Mouse (Mus musculus): ENCODE results near the gene Cds1. TPM values are rescaled to one million over a fixed set of nuclear protein-coding genes. Genes with fewer than 3 reads are reported as not detected.

Cds1 gene
- polyA plus RNA-seq, 1 experiment = 22.7 TPM

GRCm38 (mm10) chr5:101768558-101768957 lies 3.6 kb downstream of the Cds1 start:
- 97% methylated on average over 7 of the region's 7 CpGs for WGBS
- Histone ChIP-seq H3K27me3 (ENCODE audit: control insufficient read depth, insufficient read depth, low read length) (peaks cover 10% of the 10 kb centered on the region; the same call in 1 of the 2 replicates), H3K4me1 (replicated peaks; ENCODE audit: control insufficient read depth, insufficient read depth, low read length) (peaks cover 10% of the 10 kb centered on the region; the same call in 1 of the 2 replicates), H3K4me3 (ENCODE audit: control insufficient read depth, insufficient read depth, low read length) (no peak overlapping the region), H3K36me3 (ENCODE audit: control insufficient read depth, insufficient read depth, low read length) (no peaks in the 10 kb centered on the region), H3K27ac (ENCODE audit: control insufficient read depth, insufficient read depth, low read length) (no peak overlapping the region)
- TF ChIP-seq POLR2A (IDR thresholded peaks at IDR 0.05; ENCODE audit: control insufficient read depth, extremely low read depth, insufficient read depth, low read length, poor library complexity) (no peak), CTCF (IDR thresholded peaks at IDR 0.05; ENCODE audit: borderline replicate concordance, control insufficient read depth, extremely low read depth, insufficient read depth, low read length, poor library complexity) (no peak)
- no peak for DNase-seq

DNA sequence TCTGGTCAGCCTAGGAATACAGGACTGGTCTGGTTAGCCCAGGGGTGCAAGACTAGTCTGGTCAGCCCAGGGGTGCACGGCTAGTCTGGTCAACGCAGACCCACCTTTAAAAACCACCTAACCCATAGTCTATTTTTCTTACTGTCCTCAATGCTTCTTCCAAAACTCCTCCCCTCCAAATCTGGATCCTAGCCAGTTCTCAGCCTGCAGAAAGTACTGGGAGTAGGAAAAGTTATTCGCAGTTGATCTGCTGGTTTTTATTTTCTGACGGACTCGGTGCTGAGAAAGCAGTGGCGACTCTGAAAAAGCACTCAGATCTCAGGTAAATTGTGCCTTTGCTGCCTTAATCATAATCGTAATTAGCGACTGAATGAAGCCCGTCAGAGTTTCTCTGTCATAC lies 7.7 kb downstream of the Cds1 start:
- TF ChIP-seq CTCF (IDR thresholded peaks at IDR 0.05; ENCODE audit: borderline replicate concordance, control insufficient read depth, extremely low read depth, insufficient read depth, low read length, poor library complexity) (no peak), POLR2A (IDR thresholded peaks at IDR 0.05; ENCODE audit: control insufficient read depth, extremely low read depth, insufficient read depth, low read length, poor library complexity) (no peak)
- Histone ChIP-seq H3K4me3 (ENCODE audit: control insufficient read depth, insufficient read depth, low read length) (no peak overlapping the region), H3K36me3 (ENCODE audit: control insufficient read depth, insufficient read depth, low read length) (no peaks in the 10 kb centered on the region), H3K27ac (ENCODE audit: control insufficient read depth, insufficient read depth, low read length) (no peak overlapping the region), H3K4me1 (replicated peaks; ENCODE audit: control insufficient read depth, insufficient read depth, low read length) (no peaks in the 10 kb centered on the region), H3K27me3 (ENCODE audit: control insufficient read depth, insufficient read depth, low read length) (no peaks in the 10 kb centered on the region; the same call in 1 of the 2 replicates)
- 93% methylated on average over 9 of the region's 9 CpGs for WGBS
- no peak for DNase-seq

DNA sequence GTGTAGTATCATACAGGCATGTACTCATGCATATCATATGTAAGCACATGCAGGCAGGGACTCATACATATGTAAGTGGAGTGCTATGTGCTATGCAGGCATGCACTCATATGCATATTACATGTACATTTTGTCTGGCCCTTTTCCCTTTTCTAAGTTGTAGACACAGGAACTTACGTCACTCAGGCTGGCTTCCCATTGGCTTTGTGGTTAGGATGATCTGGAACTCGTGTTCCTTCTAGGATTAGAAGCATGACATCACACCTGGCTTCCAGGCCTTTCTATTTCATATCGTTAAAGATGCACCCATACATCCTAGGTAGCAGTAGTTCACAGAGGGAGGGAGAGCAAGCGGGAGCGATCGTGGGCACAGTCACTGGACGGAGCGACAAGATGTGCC lies 10.3 kb downstream of the Cds1 start:
- no peaks in the 10 kb centered on the region for H3K36me3 ChIP-seq (ENCODE audit: control insufficient read depth, insufficient read depth, low read length)
- 93% methylated on average over 8 of the region's 8 CpGs for WGBS
- H3K4me3 ChIP-seq (ENCODE audit: control insufficient read depth, insufficient read depth, low read length) = no peak overlapping the region
- no peaks in the 10 kb centered on the region for H3K4me1 ChIP-seq (replicated peaks; ENCODE audit: control insufficient read depth, insufficient read depth, low read length)
- DNase-seq = no peak
- no peak for TF ChIP-seq CTCF (IDR thresholded peaks at IDR 0.05; ENCODE audit: borderline replicate concordance, control insufficient read depth, extremely low read depth, insufficient read depth, low read length, poor library complexity)
- TF ChIP-seq POLR2A (IDR thresholded peaks at IDR 0.05; ENCODE audit: control insufficient read depth, extremely low read depth, insufficient read depth, low read length, poor library complexity) = no peak
- no peak overlapping the region for H3K27ac ChIP-seq (ENCODE audit: control insufficient read depth, insufficient read depth, low read length)
- no peaks in the 10 kb centered on the region; the same call in 1 of the 2 replicates for H3K27me3 ChIP-seq (ENCODE audit: control insufficient read depth, insufficient read depth, low read length)

- no peaks in the 10 kb centered on the region for H3K36me3 ChIP-seq (ENCODE audit: control insufficient read depth, insufficient read depth, low read length)
- no peaks in the 10 kb centered on the region for H3K4me1 ChIP-seq (replicated peaks; ENCODE audit: control insufficient read depth, insufficient read depth, low read length)
- TF ChIP-seq POLR2A (IDR thresholded peaks at IDR 0.05; ENCODE audit: control insufficient read depth, extremely low read depth, insufficient read depth, low read length, poor library complexity) (no peak), CTCF (IDR thresholded peaks at IDR 0.05; ENCODE audit: borderline replicate concordance, control insufficient read depth, extremely low read depth, insufficient read depth, low read length, poor library complexity) (no peak)
- no peak overlapping the region for H3K4me3 ChIP-seq (ENCODE audit: control insufficient read depth, insufficient read depth, low read length)
- no peaks in the 10 kb centered on the region for H3K27me3 ChIP-seq (ENCODE audit: control insufficient read depth, insufficient read depth, low read length)
- WGBS = 92% methylated on average over 8 of the region's 8 CpGs
- no peak for DNase-seq
- no peak overlapping the region for H3K27ac ChIP-seq (ENCODE audit: control insufficient read depth, insufficient read depth, low read length)
Observed at GRCm38 (mm10) chr5:101776528-101776927, 11.6 kb downstream of the Cds1 start.

GRCm38 (mm10) chr5:101779376-101779863 lies 14.5 kb downstream of the Cds1 start:
- no peak overlapping the region for H3K27ac ChIP-seq (ENCODE audit: control insufficient read depth, insufficient read depth, low read length)
- no peak for DNase-seq
- no peak overlapping the region for H3K4me3 ChIP-seq (ENCODE audit: control insufficient read depth, insufficient read depth, low read length)
- no peaks in the 10 kb centered on the region for H3K36me3 ChIP-seq (ENCODE audit: control insufficient read depth, insufficient read depth, low read length)
- TF ChIP-seq CTCF (IDR thresholded peaks at IDR 0.05; ENCODE audit: borderline replicate concordance, control insufficient read depth, extremely low read depth, insufficient read depth, low read length, poor library complexity) = no peak
- TF ChIP-seq POLR2A (IDR thresholded peaks at IDR 0.05; ENCODE audit: control insufficient read depth, extremely low read depth, insufficient read depth, low read length, poor library complexity) = no peak
- WGBS = 93% methylated on average over 15 of the region's 15 CpGs
- H3K4me1 ChIP-seq (replicated peaks; ENCODE audit: control insufficient read depth, insufficient read depth, low read length) = no peaks in the 10 kb centered on the region
- no peaks in the 10 kb centered on the region for H3K27me3 ChIP-seq (ENCODE audit: control insufficient read depth, insufficient read depth, low read length)

DNA sequence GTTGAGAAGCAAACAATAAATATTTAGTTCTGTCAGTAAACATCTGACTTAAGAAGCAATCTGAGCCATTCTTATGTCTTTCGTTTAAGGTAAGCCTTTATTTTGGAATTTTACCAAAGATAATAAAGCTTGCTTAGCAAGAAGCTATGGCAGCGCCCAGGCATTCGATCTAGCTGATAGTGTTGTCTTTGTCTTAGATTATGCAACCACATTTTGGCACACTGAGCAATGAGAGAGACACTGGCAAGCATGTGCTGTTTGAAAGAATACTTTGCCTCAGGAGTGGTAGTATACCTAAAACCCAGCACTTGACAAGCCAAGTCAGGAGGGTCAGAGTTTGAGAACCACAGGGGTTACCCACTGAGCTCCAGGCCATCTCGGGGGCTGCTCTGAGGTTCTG lies 16.0 kb downstream of the Cds1 start:
- Histone ChIP-seq H3K4me3 (ENCODE audit: control insufficient read depth, insufficient read depth, low read length) (no peak overlapping the region), H3K27ac (ENCODE audit: control insufficient read depth, insufficient read depth, low read length) (no peak overlapping the region), H3K36me3 (ENCODE audit: control insufficient read depth, insufficient read depth, low read length) (no peaks in the 10 kb centered on the region), H3K4me1 (replicated peaks; ENCODE audit: control insufficient read depth, insufficient read depth, low read length) (no peaks in the 10 kb centered on the region), H3K27me3 (ENCODE audit: control insufficient read depth, insufficient read depth, low read length) (no peaks in the 10 kb centered on the region)
- 93% methylated on average over 4 of the region's 4 CpGs for WGBS
- TF ChIP-seq POLR2A (IDR thresholded peaks at IDR 0.05; ENCODE audit: control insufficient read depth, extremely low read depth, insufficient read depth, low read length, poor library complexity) (no peak), CTCF (IDR thresholded peaks at IDR 0.05; ENCODE audit: borderline replicate concordance, control insufficient read depth, extremely low read depth, insufficient read depth, low read length, poor library complexity) (no peak)
- DNase-seq = no peak

GRCm38 (mm10) chr5:101784328-101784727 lies 19.4 kb downstream of the Cds1 start:
- H3K27me3 ChIP-seq (ENCODE audit: control insufficient read depth, insufficient read depth, low read length) = no peaks in the 10 kb centered on the region
- H3K4me1 ChIP-seq (replicated peaks; ENCODE audit: control insufficient read depth, insufficient read depth, low read length) = no peaks in the 10 kb centered on the region
- TF ChIP-seq POLR2A (IDR thresholded peaks at IDR 0.05; ENCODE audit: control insufficient read depth, extremely low read depth, insufficient read depth, low read length, poor library complexity) = no peak
- no peak for TF ChIP-seq CTCF (IDR thresholded peaks at IDR 0.05; ENCODE audit: borderline replicate concordance, control insufficient read depth, extremely low read depth, insufficient read depth, low read length, poor library complexity)
- 73% methylated on average over 3 of the region's 3 CpGs for WGBS
- DNase-seq = no peak
- no peak overlapping the region for H3K4me3 ChIP-seq (ENCODE audit: control insufficient read depth, insufficient read depth, low read length)
- no peaks in the 10 kb centered on the region for H3K36me3 ChIP-seq (ENCODE audit: control insufficient read depth, insufficient read depth, low read length)
- H3K27ac ChIP-seq (ENCODE audit: control insufficient read depth, insufficient read depth, low read length) = no peak overlapping the region

Measured in thymus, adult 2 months (tissue).